Comparison of ENCODE assay signal across 9 mouse cellular contexts in the genomic region with DNA sequence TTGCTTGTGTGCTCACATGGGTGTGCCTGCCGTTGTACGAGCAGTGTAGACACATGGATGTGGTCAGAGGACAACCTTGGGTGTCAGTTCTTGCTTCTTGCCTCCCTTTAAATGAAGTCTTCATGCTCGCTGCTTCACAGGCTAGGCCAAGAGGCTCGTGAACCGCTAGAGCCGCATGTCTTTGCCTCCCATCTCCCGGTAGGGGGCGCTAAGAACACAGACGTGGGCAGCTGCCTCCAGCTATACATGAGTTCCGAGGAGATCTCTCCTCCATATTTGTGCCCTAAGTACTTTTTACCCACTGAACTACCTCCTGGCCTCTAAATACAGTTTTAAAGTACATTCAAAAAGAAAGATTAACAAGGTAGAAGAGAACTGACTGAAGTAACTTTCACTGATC. TPM values are rescaled to one million over a fixed set of nuclear protein-coding genes. Genes with fewer than 3 reads are reported as not detected.
DNase-seq lines count a peak whose midpoint lies in the region; ATAC-seq and TF ChIP-seq lines count a peak whose summit lies in the region.
"Had no signal": no experiment of that assay in that cellular context is flagged by ENCODE, and none has a peak within 500 bp of the region (broad histone marks: within the 10 kb centered on the region; RNA-seq: fewer than 3 reads in every experiment).

No protein-coding gene starts in this region.

- H3K36me3 ChIP-seq in CH12.LX (replicated peaks in 1 of 2; ENCODE audit: control insufficient read depth in 1 of 2, insufficient read depth in 1 of 2, low read length in 1 of 2) = no peaks in the 10 kb centered on the region
- no peaks in the 10 kb centered on the region for H3K36me3 ChIP-seq in heart, embryonic 12.5 days
- H3K36me3 ChIP-seq in liver, embryonic 13.5 days = no peaks in the 10 kb centered on the region

- H3K9me3 ChIP-seq in CH12.LX (replicated peaks; ENCODE audit: low read length) = no peaks in the 10 kb centered on the region
- H3K9me3 ChIP-seq in heart, embryonic 12.5 days (replicated peaks) = no peaks in the 10 kb centered on the region
- no peaks in the 10 kb centered on the region for H3K9me3 ChIP-seq in liver, embryonic 13.5 days (replicated peaks)

- no peaks in the 10 kb centered on the region for H3K79me2 ChIP-seq in CH12.LX (replicated peaks; ENCODE audit: control insufficient read depth, extremely low read depth, insufficient read depth, poor library complexity, severe bottlenecking)

- dilution Hi-C loops in CH12.LX (cut with MboI; ENCODE audit: extremely low pct_ligation_motif_present, extremely low pct_unique_long_range_greater_than_20kb, low sequenced_read_pairs) = no loop called here

- H3K27me3 ChIP-seq in CH12.LX (replicated peaks) = no peaks in the 10 kb centered on the region
- no peaks in the 10 kb centered on the region for H3K27me3 ChIP-seq in heart, embryonic 12.5 days (replicated peaks)
- H3K27me3 ChIP-seq in liver, embryonic 13.5 days = no peaks in the 10 kb centered on the region

- no peak for TF ChIP-seq POLR2A in CH12.LX (IDR thresholded peaks at IDR 0.05; ENCODE audit: low read depth, low read length)

- in situ Hi-C loops in CH12.LX (cut with MboI; ENCODE audit: low pct_ligation_motif_present, low pct_unique_long_range_greater_than_20kb, low sequenced_read_pairs) = loop anchor here (5.0 kb wide), 1 partner anchor 236 kb away; no protein-coding TSS in a partner anchor

- ATAC-seq in erythroblast, adult 5-6 weeks (replicated peaks; ENCODE audit: low FRiP score, poor library complexity, severe bottlenecking) = peak; percentile 93
- ATAC-seq in heart, embryonic 12.5 days (ENCODE audit: insufficient number of reproducible peaks, low FRiP score) = 0 out of 2 replicates have a peak, but pooled peaks have one; percentile 48
- peak; percentile 78 for ATAC-seq in liver, embryonic 13.5 days (ENCODE audit: low read depth)

- TF ChIP-seq EP300 in CH12.LX (IDR thresholded peaks at IDR 0.05; ENCODE audit: low read length) = no peak

- TF ChIP-seq RAD21 in CH12.LX (IDR thresholded peaks at IDR 0.05; ENCODE audit: low read depth, low read length) = peak; percentile 98

- no peak overlapping the region for H3K9ac ChIP-seq in CH12.LX (ENCODE audit: insufficient read depth, low read depth)
- no peak overlapping the region for H3K9ac ChIP-seq in heart, embryonic 12.5 days
- no peak overlapping the region for H3K9ac ChIP-seq in liver, embryonic 13.5 days

- WGBS in heart, embryonic 12.5 days = 8% methylated on average over 10 of the region's 10 CpGs
- 6% methylated on average over 10 of the region's 10 CpGs for WGBS in liver, embryonic 13.5 days (ENCODE audit: insufficient replicate concordance)

- H3K4me3 ChIP-seq in CH12.LX (replicated peaks in 1 of 3; ENCODE audit: low read depth in 2 of 3, low read length in 2 of 3, poor library complexity in 1 of 3) = no peak overlapping the region
- H3K4me3 ChIP-seq in heart, embryonic 12.5 days = no peak overlapping the region
- no peak overlapping the region for H3K4me3 ChIP-seq in liver, embryonic 13.5 days (replicated peaks)

- no peak overlapping the region for H3K27ac ChIP-seq in CH12.LX (ENCODE audit: insufficient read depth, low read depth)
- H3K27ac ChIP-seq in heart, embryonic 12.5 days (ENCODE audit: poor library complexity, severe bottlenecking) = no peak overlapping the region
- no peak overlapping the region for H3K27ac ChIP-seq in liver, embryonic 13.5 days

- no peak overlapping the region for H3K4me2 ChIP-seq in CH12.LX (ENCODE audit: insufficient read depth, low read depth, poor library complexity, severe bottlenecking)
- H3K4me2 ChIP-seq in heart, embryonic 12.5 days = no peak overlapping the region
- no peak overlapping the region for H3K4me2 ChIP-seq in liver, embryonic 13.5 days

- H3K4me1 ChIP-seq in CH12.LX (ENCODE audit: control insufficient read depth in 1 of 2, insufficient read depth in 2 of 2) = 0 out of 4 replicates have a peak, but pooled peaks cover 0 to 5% of the 10 kb centered on the region in 2 experiments
- no peaks in the 10 kb centered on the region for H3K4me1 ChIP-seq in heart, embryonic 12.5 days (replicated peaks)
- peaks cover 14% of the 10 kb centered on the region for H3K4me1 ChIP-seq in liver, embryonic 13.5 days (replicated peaks)

- TF ChIP-seq CTCF in CH12.LX (conservative IDR thresholded peaks at IDR 0.05 in 1 of 2, IDR thresholded peaks at IDR 0.05 in 1 of 2; ENCODE audit: low read depth in 2 of 2, low read length in 2 of 2) = peak; percentile 87 to 95

- peak; percentile 91 for DNase-seq in CH12.LX (ENCODE audit: extremely low read depth)
- DNase-seq in brain, adult 2 months (ENCODE audit: low read depth, low spot score) = peak; percentile 89
- DNase-seq in kidney, postnatal 25 days = peak; percentile 86 to 87
- DNase-seq in liver, embryonic 13.5 days = peak; percentile 65
- peak; percentile 39 for DNase-seq in ovary, postnatal 10 days (ENCODE audit: low spot score)
- peak; percentile 35 for DNase-seq in thymus, adult 18-20 months

TF ChIP-seq in CH12.LX, 34 proteins besides CTCF, POLR2A, EP300 and RAD21:
- TF ChIP-seq GABPA (IDR thresholded peaks at IDR 0.05; ENCODE audit: insufficient replicate concordance, low read depth, low read length) (no peak), UBTF (IDR thresholded peaks at IDR 0.05; ENCODE audit: low read depth, low read length) (no peak), PAX5 (IDR thresholded peaks at IDR 0.05; ENCODE audit: low read length) (no peak), NRF1 (IDR thresholded peaks at IDR 0.05; ENCODE audit: low read depth, low read length) (0 out of 2 replicates have a peak, but pooled peaks have one; percentile 21), CHD1 (IDR thresholded peaks at IDR 0.05; ENCODE audit: low read depth, low read length) (no peak), MEF2A (IDR thresholded peaks at IDR 0.05; ENCODE audit: borderline replicate concordance, low read depth, low read length) (no peak), JUN (IDR thresholded peaks at IDR 0.05; ENCODE audit: insufficient read depth, low read depth, low read length) (no peak), CHD2 (IDR thresholded peaks at IDR 0.05; ENCODE audit: low read length) (no peak), SMC3 (IDR thresholded peaks at IDR 0.05; ENCODE audit: low read depth, low read length) (peak; percentile 94), KAT2A (IDR thresholded peaks at IDR 0.05; ENCODE audit: insufficient replicate concordance, low read length) (no peak), TCF12 (IDR thresholded peaks at IDR 0.05; ENCODE audit: low read depth, low read length) (peak; percentile 30; the same call in 1 of the 2 replicates), TBP (conservative IDR thresholded peaks at IDR 0.05; ENCODE audit: low read depth, low read length) (no peak), USF1 (IDR thresholded peaks at IDR 0.05; ENCODE audit: low read depth, low read length) (no peak), ZNF384 (IDR thresholded peaks at IDR 0.05; ENCODE audit: low read depth, low read length) (no peak), POLR2AphosphoS2 (IDR thresholded peaks at IDR 0.05; ENCODE audit: low read depth, low read length) (no peak), ETS1 (conservative IDR thresholded peaks at IDR 0.05; ENCODE audit: low read depth, low read length) (no peak), SIN3A (IDR thresholded peaks at IDR 0.05; ENCODE audit: low read length) (no peak), BHLHE40 (IDR thresholded peaks at IDR 0.05; ENCODE audit: low read depth, low read length) (peak; percentile 30; the same call in 1 of the 2 replicates), E2F4 (IDR thresholded peaks at IDR 0.05; ENCODE audit: insufficient replicate concordance, low read depth, low read length) (no peak), MXI1 (IDR thresholded peaks at IDR 0.05; ENCODE audit: low read depth, low read length) (0 out of 2 replicates have a peak, but pooled peaks have one; percentile 21), ZMIZ1 (IDR thresholded peaks at IDR 0.05; ENCODE audit: low read depth, low read length) (no peak), ZC3H11A (IDR thresholded peaks at IDR 0.05; ENCODE audit: low read depth, low read length) (peak; percentile 79), MAFK (IDR thresholded peaks at IDR 0.05; ENCODE audit: insufficient replicate concordance, low read length) (no peak), MAZ (IDR thresholded peaks at IDR 0.05; ENCODE audit: low read depth, low read length) (no peak), NELFE (IDR thresholded peaks at IDR 0.05; ENCODE audit: low read depth, low read length) (peak; percentile 41; the same call in 1 of the 2 replicates), MAX (IDR thresholded peaks at IDR 0.05; ENCODE audit: low read length) (peak; percentile 77), IRF4 (IDR thresholded peaks at IDR 0.05; ENCODE audit: low read depth, low read length) (peak; percentile 52; the same call in 1 of the 2 replicates), MYC (IDR thresholded peaks at IDR 0.05; ENCODE audit: low read depth, low read length) (peak; percentile 87), ELF1 (IDR thresholded peaks at IDR 0.05; ENCODE audit: low read depth, low read length) (no peak), ZKSCAN1 (IDR thresholded peaks at IDR 0.05; ENCODE audit: borderline replicate concordance, low read depth, low read length) (no peak), USF2 (conservative IDR thresholded peaks at IDR 0.05; ENCODE audit: low read depth, low read length) (no peak)

RNA-seq across cellular contexts. Expression of gene Helt, which starts 16.7 kb away (rescaled TPM):
- total RNA-seq in CH12.LX (2012; rRNA removed) (not detected in 2 replicates), CH12.LX (2014; rRNA removed) (not detected in 2 replicates)
- polyA plus RNA-seq in CH12.LX (2012; ENCODE audit: insufficient read length, low read depth) = not detected in 2 replicates
- total RNA-seq in erythroblast, adult 5-6 weeks (2015; ENCODE audit: low replicate concordance) = not detected in 2 replicates
- not detected in 2 replicates for total RNA-seq in erythroblast, adult 5-6 weeks (2017; ENCODE audit: low replicate concordance)
- not detected in 2 replicates for polyA plus RNA-seq in heart, embryonic 12.5 days (2016; fragmentation: Nextera tagmentation; extraction: Ambion mirVana)
- polyA plus RNA-seq in liver, embryonic 13.5 days (2015; fragmentation: Nextera tagmentation; extraction: Ambion mirVana) = 0.08 TPM in 1 of 2 replicates, not detected in the other
- polyA plus RNA-seq: gonadal fat pad, adult 2 months had no signal

Comparison
In these comparisons a context has a peak if more than half of its experiments do, and no peak if none do; other contexts are left out.
1. DNase-seq: peak in every context shown above with its lines; median percentile 91 in CH12.LX; 89 in brain, adult 2 months; 86 in kidney, postnatal 25 days; 65 in liver, embryonic 13.5 days; 39 in ovary, postnatal 10 days; 35 in thymus, adult 18-20 months.